Mouse (Mus musculus) testis, adult 2 months (tissue): ENCODE data around the gene Ccdc157.

Experiments
- CTCF ChIP-seq: fragments of 200-500 bp; IDR thresholded peaks from 2 replicates; pipeline ENCODE4 v1.5.1; 2012; ENCODE audit warnings: low read depth, mild to moderate bottlenecking, inconsistent platforms, low read length, moderate library complexity; ENCODE audit not compliant: control insufficient read depth, insufficient read depth, insufficient replicate concordance
- POLR2A ChIP-seq: fragments of 200-500 bp; IDR thresholded peaks from 2 replicates; pipeline ENCODE4 v1.6.1; 2012; ENCODE audit warnings: low read depth, mild to moderate bottlenecking, inconsistent platforms, low read length, moderate library complexity; ENCODE audit not compliant: control insufficient read depth

DNA sequence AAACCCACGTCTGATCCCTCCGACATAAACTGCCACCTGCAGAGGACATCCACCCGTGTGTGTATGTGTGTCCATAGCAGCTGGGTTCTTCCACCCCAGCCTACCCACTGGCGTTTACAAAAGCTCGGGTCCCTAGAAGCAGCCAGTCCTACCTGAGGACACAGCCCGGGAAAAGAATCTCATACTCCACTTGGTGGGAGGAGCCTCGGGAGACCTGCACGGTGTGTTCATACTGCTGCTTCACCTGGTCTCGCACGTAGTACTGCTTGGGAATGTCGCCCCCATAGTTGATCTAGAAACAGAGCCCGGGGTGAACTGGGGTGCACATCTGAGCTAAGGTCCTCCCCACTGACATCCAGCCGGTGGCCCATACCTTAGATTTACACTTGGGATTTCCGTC, 56.6 kb downstream of the Ccdc157 start:
- TF ChIP-seq CTCF (no peak), POLR2A (no peak)
